Mouse (Mus musculus) megakaryocyte, embryonic 14.5 days (primary cell): ENCODE measurements at regions not wholly inside any gene's neighbourhood (a gene's known extent, or its start where the extent isn't known, plus 50 kb on each side); places are given as distances from the start of the nearest gene placed in this dataset.

Experiments
- H3K27me3 ChIP-seq: replicated peaks from 2 replicates; pipeline ENCODE3; 2012; ENCODE audit warnings: inconsistent platforms
- H3K36me3 ChIP-seq: replicated peaks from 2 replicates; pipeline ENCODE3; 2012; ENCODE audit warnings: low read length, inconsistent platforms, mixed read lengths
- H3K4me1 ChIP-seq: 2 replicates; pipeline ENCODE4 v1.6.1; 2012; ENCODE audit warnings: inconsistent platforms
- H3K4me3 ChIP-seq: replicated peaks from 2 replicates; pipeline ENCODE3; 2012; ENCODE audit warnings: moderate library complexity, mild to moderate bottlenecking, inconsistent platforms
- H3K9me3 ChIP-seq: 2 replicates; pipeline ENCODE4 v1.6.1; 2012; ENCODE audit warnings: inconsistent platforms
- FLI1 ChIP-seq: IDR thresholded peaks from 2 replicates; pipeline ENCODE4 v1.6.1; 2012; ENCODE audit warnings: low read length, inconsistent platforms, mixed read lengths
- GATA1 ChIP-seq: IDR thresholded peaks from 3 replicates; pipeline ENCODE4 v1.6.1; 2012; ENCODE audit warnings: mixed read lengths, low read length, inconsistent platforms, borderline replicate concordance

DNA sequence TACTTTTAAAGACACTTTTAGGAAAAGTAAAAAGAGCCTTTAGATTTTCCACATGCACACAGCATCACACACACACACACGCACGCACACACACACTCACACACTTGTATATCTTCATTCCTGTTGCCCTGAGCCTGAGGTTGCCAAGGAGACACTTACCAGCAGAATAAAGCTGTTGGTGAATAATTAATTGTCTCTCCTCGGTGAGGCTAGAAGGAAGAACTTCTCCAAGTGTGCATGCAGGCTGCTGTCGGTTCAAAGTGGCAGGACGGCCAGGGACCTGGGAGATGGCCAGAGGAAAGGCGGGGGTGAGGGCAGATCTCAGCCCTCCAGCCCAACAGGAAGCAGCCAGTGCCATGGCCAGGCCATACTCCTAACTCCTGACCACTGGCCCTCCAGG is 98.6 kb upstream of the Prok2 start:
- Histone ChIP-seq H3K27me3 (no peaks in the 10 kb centered on the region), H3K4me3 (no peak overlapping the region), H3K9me3 (no peaks in the 10 kb centered on the region), H3K36me3 (no peaks in the 10 kb centered on the region), H3K4me1 (no peaks in the 10 kb centered on the region)
- TF ChIP-seq FLI1 (no peak), GATA1 (no peak)

DNA sequence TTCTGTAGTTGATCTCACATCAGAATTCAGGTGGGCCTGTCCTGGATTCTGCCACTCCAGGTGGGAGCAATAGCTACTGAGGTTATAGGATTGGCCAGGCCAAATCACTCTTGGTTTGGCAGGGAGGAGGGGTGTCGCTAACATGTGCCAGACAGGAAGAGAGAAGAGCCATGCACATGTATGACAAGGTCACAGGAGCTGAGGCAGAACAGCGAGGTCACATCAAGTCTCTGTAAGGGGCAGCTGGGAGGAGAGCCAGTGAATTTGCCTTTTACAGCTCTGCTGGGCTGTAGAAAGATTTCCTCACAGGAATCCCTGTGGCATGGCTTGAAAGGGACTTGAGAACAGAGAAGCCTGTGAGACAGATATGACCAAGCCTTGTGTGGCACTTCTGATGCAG is 96.3 kb upstream of the Prok2 start:
- Histone ChIP-seq H3K4me1 (no peaks in the 10 kb centered on the region), H3K27me3 (no peaks in the 10 kb centered on the region), H3K36me3 (no peaks in the 10 kb centered on the region), H3K9me3 (no peaks in the 10 kb centered on the region), H3K4me3 (no peak overlapping the region)
- TF ChIP-seq FLI1 (no peak), GATA1 (no peak)

DNA sequence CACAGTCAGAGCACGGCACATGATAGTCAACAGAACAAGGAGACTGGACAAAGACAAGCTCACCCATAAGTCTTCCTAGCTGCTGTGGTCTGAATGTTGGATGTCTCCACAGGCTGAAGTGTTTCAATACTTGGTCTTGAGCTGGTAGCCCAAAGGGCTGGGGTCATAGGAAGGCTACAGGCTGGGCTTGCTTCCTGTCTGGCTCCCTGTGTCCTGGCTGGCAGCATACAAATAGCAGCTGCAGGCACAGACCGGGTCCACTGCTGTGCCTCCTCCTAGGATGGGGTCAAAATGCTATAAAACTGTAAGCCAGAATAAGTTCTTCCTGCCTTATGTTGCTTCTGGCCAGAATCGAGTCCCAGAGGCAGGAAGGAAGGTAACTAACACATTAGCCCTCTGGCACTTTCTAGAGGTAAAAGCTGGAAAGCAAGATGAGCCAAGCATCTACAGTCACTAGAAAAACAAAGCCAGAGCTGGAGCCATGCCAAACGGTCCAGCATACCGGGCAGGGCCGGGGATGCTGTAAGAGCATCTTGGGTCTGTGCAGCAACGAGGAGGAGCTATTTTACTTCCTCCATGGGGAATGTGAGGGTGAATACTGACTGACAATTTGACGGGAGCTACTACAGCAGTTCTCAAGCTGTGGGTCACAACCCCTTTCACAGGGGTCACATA is 93.2 kb upstream of the Prok2 start:
- no peaks in the 10 kb centered on the region for H3K36me3 ChIP-seq
- TF ChIP-seq GATA1, result no peak
- no peak for TF ChIP-seq FLI1
- no peak overlapping the region for H3K4me3 ChIP-seq
- no peaks in the 10 kb centered on the region for H3K4me1 ChIP-seq
- peaks cover 7% of the 10 kb centered on the region for H3K27me3 ChIP-seq
- H3K9me3 ChIP-seq, result no peaks in the 10 kb centered on the region

DNA sequence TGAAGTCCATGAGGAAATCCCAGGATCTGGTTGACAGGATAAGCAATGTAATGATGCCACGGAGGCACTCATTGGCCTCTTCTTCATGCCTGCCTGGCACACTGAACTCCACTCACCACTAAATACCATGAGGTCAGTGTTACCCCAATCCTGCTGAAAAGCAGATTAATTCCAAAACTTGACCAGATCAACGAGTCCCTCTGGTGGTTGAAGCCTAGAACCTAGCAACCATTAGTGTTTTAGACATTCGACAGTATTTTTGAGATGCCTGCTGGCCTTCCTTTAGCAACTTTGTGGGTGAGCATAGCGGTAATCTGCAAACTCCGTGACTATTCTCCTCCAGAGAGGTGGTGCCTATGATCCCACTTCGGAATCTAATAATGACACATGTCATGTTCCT is 92.3 kb upstream of the Prok2 start:
- Histone ChIP-seq H3K4me3 (no peak overlapping the region), H3K4me1 (no peaks in the 10 kb centered on the region), H3K36me3 (no peaks in the 10 kb centered on the region), H3K27me3 (peaks cover 7% of the 10 kb centered on the region), H3K9me3 (no peaks in the 10 kb centered on the region)
- TF ChIP-seq FLI1, result no peak
- TF ChIP-seq GATA1, result no peak

DNA sequence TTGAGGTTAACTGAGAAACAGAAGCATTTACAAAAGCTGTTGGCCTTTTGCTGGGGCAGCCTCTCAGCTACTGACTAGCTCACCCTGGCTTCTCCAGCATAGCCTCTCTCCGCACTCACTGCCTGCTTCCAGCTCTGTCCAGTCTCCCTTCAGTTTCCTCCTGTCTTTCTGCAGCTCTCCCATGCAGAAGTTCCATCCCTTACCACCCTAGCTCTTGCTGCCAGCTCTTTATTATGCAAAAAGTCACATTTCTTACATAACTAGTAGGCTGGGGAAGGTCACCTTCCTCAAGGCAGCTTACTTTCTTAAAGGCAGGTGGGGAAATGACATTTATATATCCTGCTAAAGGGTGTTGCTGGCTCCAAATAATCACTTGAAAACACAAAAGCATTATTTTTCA is 91.1 kb upstream of the Prok2 start:
- no peaks in the 10 kb centered on the region for H3K4me1 ChIP-seq
- no peaks in the 10 kb centered on the region for H3K36me3 ChIP-seq
- H3K27me3 ChIP-seq, result peaks cover 7% of the 10 kb centered on the region
- TF ChIP-seq GATA1 (no peak), FLI1 (no peak)
- no peak overlapping the region for H3K4me3 ChIP-seq
- H3K9me3 ChIP-seq, result no peaks in the 10 kb centered on the region

DNA sequence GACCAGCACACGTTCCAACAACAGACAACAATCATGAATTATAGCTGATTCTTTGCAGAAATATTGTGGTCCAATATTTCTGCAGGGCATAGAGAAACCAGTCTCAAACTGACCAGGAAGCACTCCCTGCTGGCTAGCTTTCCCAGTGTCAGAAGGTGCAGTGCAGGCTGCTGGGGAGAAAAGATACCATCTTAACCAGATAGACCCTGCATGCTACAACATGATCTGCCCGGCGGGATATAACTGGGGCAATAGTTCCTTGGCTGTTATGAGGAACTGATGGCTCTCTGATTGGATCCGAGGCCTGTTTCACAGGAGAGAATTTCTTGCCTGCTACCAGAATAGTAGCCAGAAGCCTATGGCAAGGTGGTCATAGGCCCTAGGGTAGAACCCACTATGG is 86.9 kb upstream of the Prok2 start:
- Histone ChIP-seq H3K36me3 (no peaks in the 10 kb centered on the region), H3K9me3 (no peaks in the 10 kb centered on the region), H3K4me1 (no peaks in the 10 kb centered on the region), H3K4me3 (no peak overlapping the region), H3K27me3 (peaks cover 7% of the 10 kb centered on the region)
- TF ChIP-seq FLI1, result no peak
- TF ChIP-seq GATA1, result no peak

GRCm38 (mm10) chr6:99811842-99812241 is 85.7 kb upstream of the Prok2 start:
- peaks cover 3% of the 10 kb centered on the region for H3K9me3 ChIP-seq
- peaks cover 4% of the 10 kb centered on the region for H3K27me3 ChIP-seq
- TF ChIP-seq GATA1, result no peak
- TF ChIP-seq FLI1, result no peak
- no peaks in the 10 kb centered on the region for H3K4me1 ChIP-seq
- no peak overlapping the region for H3K4me3 ChIP-seq
- H3K36me3 ChIP-seq, result no peaks in the 10 kb centered on the region

DNA sequence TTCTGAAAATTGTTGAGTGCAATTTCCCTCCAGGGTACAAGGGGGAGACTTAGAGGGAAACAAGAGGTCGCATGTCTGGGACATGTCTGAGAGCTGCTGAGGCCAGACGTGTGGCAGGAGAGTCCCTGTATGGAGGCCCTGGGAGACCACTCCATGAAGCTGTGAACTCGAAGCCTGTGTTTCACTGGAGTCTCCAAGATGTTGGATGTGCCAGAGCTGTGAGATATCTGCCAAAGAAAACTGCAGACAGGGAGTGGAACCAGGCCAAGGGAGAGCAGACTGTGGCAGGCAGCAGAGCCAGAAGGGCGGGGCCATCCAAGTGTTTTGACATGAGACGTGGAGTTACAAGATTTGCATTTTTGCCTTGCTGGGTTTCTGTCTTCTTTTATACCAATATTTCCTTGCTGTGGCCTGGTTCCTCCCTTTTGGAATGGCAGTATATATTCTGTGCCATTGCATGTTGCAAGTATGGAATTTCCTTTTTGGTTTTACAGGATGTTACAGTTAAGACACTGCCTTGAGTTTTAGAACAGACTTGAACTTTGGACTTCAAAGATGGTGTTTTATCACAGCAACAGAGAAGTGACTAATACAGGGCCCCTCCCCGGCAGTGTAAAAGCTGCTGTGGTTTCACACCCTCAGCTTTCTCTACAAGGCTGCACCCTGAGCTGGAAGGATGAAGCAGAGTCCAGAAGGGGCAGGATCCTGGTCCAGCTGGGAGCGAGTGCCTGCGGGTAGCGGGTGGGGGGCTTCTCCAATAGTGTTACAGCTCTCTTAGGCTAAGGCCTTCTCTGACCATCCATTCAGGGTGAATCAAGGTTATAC is 85.0 kb upstream of the Prok2 start:
- no peaks in the 10 kb centered on the region for H3K36me3 ChIP-seq
- peaks cover 9% of the 10 kb centered on the region for H3K9me3 ChIP-seq
- no peak overlapping the region for H3K4me3 ChIP-seq
- TF ChIP-seq FLI1, result no peak
- no peak for TF ChIP-seq GATA1
- no peaks in the 10 kb centered on the region for H3K4me1 ChIP-seq
- H3K27me3 ChIP-seq, result peaks cover 4% of the 10 kb centered on the region

- Histone ChIP-seq H3K4me1 (peaks cover 16% of the 10 kb centered on the region), H3K4me3 (no peak overlapping the region), H3K27me3 (peaks cover 6% of the 10 kb centered on the region), H3K36me3 (no peaks in the 10 kb centered on the region), H3K9me3 (peaks cover 11% of the 10 kb centered on the region)
- TF ChIP-seq FLI1 (no peak), GATA1 (no peak)
These were observed 78.7 kb upstream of the Prok2 start for GRCm38 (mm10) chr6:99804905-99805245.
